Mouse (Mus musculus) hindbrain, embryonic 12.5 days (tissue): ENCODE measurements around the gene Olfr1441. TPM values are rescaled to one million over a fixed set of nuclear protein-coding genes. Genes with fewer than 3 reads are reported as not detected.

Source experiments
- ATAC-seq: fragments of 200-750 bp; cut with Nextera tagmentation; 2 replicates; pipeline ENCODE4 v1.8.0; 2017; ENCODE audit warnings: moderate TSS enrichment; ENCODE audit not compliant: low FRiP score
- H3K27ac ChIP-seq: fragments of 300-500 bp; sonication (generic); 2 replicates; pipeline ENCODE4 v1.5.1; 2016; ENCODE audit warnings: mild to moderate bottlenecking
- H3K27me3 ChIP-seq: fragments of 300-500 bp; sonication (generic); 2 replicates; pipeline ENCODE4 v1.6.1; 2016; ENCODE audit warnings: mild to moderate bottlenecking
- H3K36me3 ChIP-seq: fragments of 300-500 bp; sonication (generic); 2 replicates; pipeline ENCODE4 v1.6.1; 2016; ENCODE audit warnings: mild to moderate bottlenecking
- H3K4me1 ChIP-seq: fragments of 300-500 bp; sonication (generic); 2 replicates; pipeline ENCODE4 v1.6.1; 2016
- H3K4me2 ChIP-seq: fragments of 300-500 bp; sonication (generic); replicated peaks from 2 replicates; pipeline ENCODE4 v1.6.1; 2016; ENCODE audit warnings: mild to moderate bottlenecking
- H3K4me3 ChIP-seq: fragments of 300-500 bp; sonication (generic); 2 replicates; pipeline ENCODE4 v1.5.1; 2016; ENCODE audit warnings: mild to moderate bottlenecking
- H3K9ac ChIP-seq: fragments of 300-500 bp; sonication (generic); 2 replicates; pipeline ENCODE4 v1.6.1; 2016; ENCODE audit warnings: mild to moderate bottlenecking, moderate library complexity
- H3K9me3 ChIP-seq: fragments of 300-500 bp; sonication (generic); replicated peaks from 2 replicates; pipeline ENCODE4 v1.6.1; 2016; ENCODE audit warnings: mild to moderate bottlenecking
- WGBS: fragments of 180-500 bp; shearing (Covaris S2); methylation state at CpG from one replicate; pipeline ENCODE4 v1.1.7; 2016; 5-methylcytosine and 5-hydroxymethylcytosine counted together
- polyA plus RNA-seq: library from polyadenylated mRNA; unstranded; fragments of >200 nt; fragmentation: Nextera tagmentation; extraction: Ambion mirVana; gene quantifications from 2 replicates; pipeline ENCODE4 v1.2.1, GENCODE M21; 2016

Olfr1441 gene
- polyA plus RNA-seq, 1 experiment from 2014 or later, result not detected

GRCm38 (mm10) chr19:12465530-12466144, 48.4 kb downstream of the Olfr1441 start:
- Histone ChIP-seq H3K9ac (no peak overlapping the region), H3K27me3 (no peaks in the 10 kb centered on the region), H3K4me2 (no peak overlapping the region), H3K27ac (no peak overlapping the region), H3K36me3 (peaks cover 23% of the 10 kb centered on the region), H3K9me3 (no peaks in the 10 kb centered on the region), H3K4me1 (no peaks in the 10 kb centered on the region), H3K4me3 (no peak overlapping the region)
- 91% methylated on average over 10 of the region's 10 CpGs for WGBS
- ATAC-seq, result 0 out of 2 replicates have a peak, but pooled peaks have one; percentile 41

- Histone ChIP-seq H3K4me3 (no peak overlapping the region), H3K27ac (no peak overlapping the region), H3K27me3 (no peaks in the 10 kb centered on the region), H3K9me3 (no peaks in the 10 kb centered on the region), H3K4me1 (no peaks in the 10 kb centered on the region), H3K9ac (no peak overlapping the region), H3K36me3 (peaks cover 28% of the 10 kb centered on the region), H3K4me2 (no peak overlapping the region)
- 0 out of 2 replicates have a peak, but pooled peaks have one; percentile 45 for ATAC-seq
- 32% methylated on average over 7 of the region's 7 CpGs for WGBS
Measured at GRCm38 (mm10) chr19:12466204-12466603, 49.0 kb downstream of the Olfr1441 start.

- no peak overlapping the region for H3K4me3 ChIP-seq
- no peak overlapping the region for H3K4me2 ChIP-seq
- 77% methylated on average over 5 of the region's 5 CpGs for WGBS
- H3K9ac ChIP-seq, result no peak overlapping the region
- H3K9me3 ChIP-seq, result no peaks in the 10 kb centered on the region
- ATAC-seq, result no peak
- H3K27me3 ChIP-seq, result no peaks in the 10 kb centered on the region
- no peaks in the 10 kb centered on the region for H3K4me1 ChIP-seq
- peaks cover 36% of the 10 kb centered on the region for H3K36me3 ChIP-seq
- H3K27ac ChIP-seq, result no peak overlapping the region
Measured at GRCm38 (mm10) chr19:12467436-12467835, 50.2 kb downstream of the Olfr1441 start.

- no peak overlapping the region for H3K27ac ChIP-seq
- no peak overlapping the region for H3K4me3 ChIP-seq
- WGBS, result 82% methylated on average over 3 of the region's 3 CpGs
- H3K36me3 ChIP-seq, result peaks cover 51% of the 10 kb centered on the region
- ATAC-seq, result no peak
- H3K9me3 ChIP-seq, result no peaks in the 10 kb centered on the region
- H3K4me1 ChIP-seq, result no peaks in the 10 kb centered on the region
- no peak overlapping the region for H3K4me2 ChIP-seq
- no peak overlapping the region for H3K9ac ChIP-seq
- H3K27me3 ChIP-seq, result no peaks in the 10 kb centered on the region
Measured at GRCm38 (mm10) chr19:12471866-12472265, 54.6 kb downstream of the Olfr1441 start.

GRCm38 (mm10) chr19:12472381-12472976, 55.2 kb downstream of the Olfr1441 start:
- no peaks in the 10 kb centered on the region for H3K4me1 ChIP-seq
- H3K9me3 ChIP-seq, result no peaks in the 10 kb centered on the region
- H3K4me2 ChIP-seq, result no peak overlapping the region
- ATAC-seq, result no peak
- 85% methylated on average over 5 of the region's 5 CpGs for WGBS
- no peak overlapping the region for H3K9ac ChIP-seq
- no peak overlapping the region for H3K27ac ChIP-seq
- no peaks in the 10 kb centered on the region for H3K27me3 ChIP-seq
- peaks cover 52% of the 10 kb centered on the region for H3K36me3 ChIP-seq
- no peak overlapping the region for H3K4me3 ChIP-seq

Other genes starting within 250 kb of the Olfr1441 start
- gene Olfr1555-ps1, start 247.3 kb upstream of the Olfr1441 start, polyA plus RNA-seq, result not detected in 2 replicates
- gene Olfr1431, start 216.8 kb upstream of the Olfr1441 start, polyA plus RNA-seq, result not detected in 2 replicates
- gene Olfr1432, start 184.8 kb upstream of the Olfr1441 start, polyA plus RNA-seq, result not detected in 2 replicates
- not detected in 2 replicates for gene Olfr262, start 175.8 kb upstream of the Olfr1441 start, polyA plus RNA-seq
- not detected in 2 replicates for gene Olfr235, start 156.4 kb upstream of the Olfr1441 start, polyA plus RNA-seq
- gene Olfr1434, start 137.6 kb upstream of the Olfr1441 start, polyA plus RNA-seq, result not detected in 2 replicates
- not detected in 2 replicates for gene Olfr1436, start 118.3 kb upstream of the Olfr1441 start, polyA plus RNA-seq
- gene Olfr1437, start 92.3 kb upstream of the Olfr1441 start, polyA plus RNA-seq, result not detected in 2 replicates
- gene Olfr1438-ps1, start 81.5 kb upstream of the Olfr1441 start, polyA plus RNA-seq, result not detected in 2 replicates
- not detected in 2 replicates for gene Olfr1440, start 30.2 kb upstream of the Olfr1441 start, polyA plus RNA-seq
- gene Pfpl, start 10.5 kb downstream of the Olfr1441 start, polyA plus RNA-seq, result not detected in 2 replicates
- gene Mpeg1, start 43.3 kb downstream of the Olfr1441 start, polyA plus RNA-seq, result 0.70 and 0.75 TPM in 2 replicates
- 56.7 and 58.6 TPM in 2 replicates for gene Dtx4, start 84.0 kb downstream of the Olfr1441 start, polyA plus RNA-seq
- 15.6 and 17.2 TPM in 2 replicates for gene Fam111a, start 128.3 kb downstream of the Olfr1441 start, polyA plus RNA-seq
- gene Gm4952, start 182.5 kb downstream of the Olfr1441 start, polyA plus RNA-seq, result not detected in 2 replicates
- gene Glyat, start 215.9 kb downstream of the Olfr1441 start, polyA plus RNA-seq, result not detected in 2 replicates